Mouse (Mus musculus) Patski (cell line): ENCODE results near the gene Atpaf1. TPM values are rescaled to one million over a fixed set of nuclear protein-coding genes. Genes with fewer than 3 reads are reported as not detected.

Experiments used
- ATAC-seq: fragments of 100-300 bp; one replicate; pipeline ENCODE4 v1.8.0; 2021
- CTCF ChIA-PET: fragments of 350-600 bp; sonication (Branson Sonifier 250); formaldehyde crosslinking; loops from one replicate; lab custom pipeline; 2022; ENCODE audit warnings: inconsistent platforms; lab: Charles Lee
- POLR2A ChIA-PET: fragments of 350-600 bp; sonication (Branson Sonifier 250); formaldehyde crosslinking; loops from one replicate; lab custom pipeline; 2022; ENCODE audit warnings: antibody characterized with exemption, inconsistent platforms; lab: Charles Lee
- DNase-seq: peaks from one replicate; pipeline ENCODE4 v3.0.0-alpha.2; 2011; ENCODE audit warnings: low read depth, low spot score
- H3K27me3 ChIP-seq: fragments of 371-371 bp; one replicate; pipeline ENCODE4 v1.5.1; 2021
- CTCF ChIP-seq: fragments of 100-300 bp; IDR thresholded peaks from one replicate; pipeline ENCODE4 v1.5.1; 2021
- in situ Hi-C: fragments of 300-500 bp; cut with MboI; formaldehyde crosslinking; loops from 3 replicates; pipeline ENCODE4 v1.11.1; 2018; ENCODE audit warnings: low pct_unique_long_range_greater_than_20kb, mixed read lengths
- polyA plus RNA-seq: library from polyadenylated mRNA; unstranded; gene quantifications from one replicate; pipeline ENCODE4 v1.2.3, GENCODE M21; 2021

Atpaf1 gene
- polyA plus RNA-seq, 1 experiment from 2014 or later = 28.5 TPM

DNA sequence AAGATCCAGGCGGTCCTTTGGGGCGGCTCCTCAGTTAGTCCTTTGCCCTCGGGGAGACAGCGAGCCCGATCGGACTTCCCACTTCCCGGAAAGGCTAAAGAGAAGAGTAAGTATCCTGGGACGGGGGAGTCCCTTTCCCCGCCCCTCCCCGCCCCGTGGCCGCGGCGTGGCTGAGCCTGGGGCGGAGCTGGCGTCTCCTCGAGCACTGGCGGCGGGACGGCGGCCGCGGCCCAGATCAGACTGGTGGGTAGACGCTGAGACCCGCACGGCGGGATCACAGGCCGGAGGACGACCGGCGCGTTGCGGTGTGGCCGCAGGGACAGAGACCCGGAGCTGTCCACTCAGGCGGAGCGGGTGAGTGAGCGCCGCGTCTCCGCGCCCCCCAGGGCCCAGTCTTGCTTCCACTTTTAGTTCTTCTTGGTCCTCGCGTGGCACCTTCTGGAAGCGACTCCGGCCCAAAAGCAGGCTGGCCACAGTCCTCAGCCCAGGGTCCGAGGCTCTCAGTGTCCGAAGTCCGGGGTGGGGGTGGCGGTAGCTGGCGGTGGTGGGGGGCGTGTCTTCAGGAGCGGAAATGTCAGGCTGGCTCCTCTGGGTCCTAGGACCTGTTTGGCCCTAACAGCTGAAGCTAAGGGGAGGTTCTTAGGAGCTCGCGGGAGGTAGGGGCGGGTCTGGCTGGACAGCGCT is 43.4 kb downstream of the Atpaf1 start, which contains the start of gene Mob3c:
Mob3c (plus strand) TSS at position 205 of the 684 bp plus-strand sequence.
- DNase-seq (no peak), ATAC-seq (peak; percentile 93)
- ChIA-PET POLR2A (interaction anchor here (2.2 to 2.4 kb wide), 2 partner anchors 11 to 43 kb away, joined by 9 to 11 read pairs; partner anchors contain the start of genes Atpaf1 and Mknk1), CTCF (interaction anchor here (0.9 kb wide), 1 partner anchor 12 kb away, joined by 3 read pairs; no protein-coding TSS in a partner anchor)
- no peaks in the 10 kb centered on the region for H3K27me3 ChIP-seq
- no peak for TF ChIP-seq CTCF
- in situ Hi-C loops = no loop called here

DNA sequence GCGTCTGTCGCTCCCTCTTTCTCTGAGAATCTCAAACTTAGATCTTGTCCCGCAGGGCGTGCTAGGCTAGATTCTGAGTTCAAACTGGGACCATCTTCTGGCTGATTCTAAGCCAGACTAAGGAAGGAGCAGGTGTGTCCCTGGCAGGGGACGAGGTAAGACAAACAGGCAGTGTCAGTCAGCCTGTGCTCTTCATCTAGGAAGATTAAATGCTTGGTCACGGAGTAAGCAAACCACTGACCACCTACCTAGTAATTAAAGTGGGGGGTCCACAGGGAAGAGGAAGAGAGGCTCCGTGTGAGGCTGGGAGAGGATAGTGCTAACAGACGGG is 43.9 kb downstream of the Atpaf1 start:
- ChIA-PET POLR2A (interaction anchor here (2.2 to 2.4 kb wide), 2 partner anchors 11 to 44 kb away, joined by 9 to 11 read pairs; partner anchors contain the start of genes Atpaf1 and Mknk1), CTCF (interaction anchor here (2.5 kb wide), 1 partner anchor 11 kb away, joined by 7 read pairs; the partner anchor contains the start of gene Mknk1)
- no peak for ATAC-seq
- TF ChIP-seq CTCF = no peak
- in situ Hi-C loops = no loop called here
- no peak for DNase-seq
- no peaks in the 10 kb centered on the region for H3K27me3 ChIP-seq

- no peak for TF ChIP-seq CTCF
- POLR2A ChIA-PET = no interaction called here
- CTCF ChIA-PET = interaction anchor here (2.5 kb wide), 1 partner anchor 9 kb away, joined by 7 read pairs; the partner anchor contains the start of gene Mknk1
- no peak for DNase-seq
- in situ Hi-C loops = no loop called here
- H3K27me3 ChIP-seq = no peaks in the 10 kb centered on the region
- no peak for ATAC-seq
These were observed 45.9 kb downstream of the Atpaf1 start for GRCm38 (mm10) chr4:115830491-115830890.

DNA sequence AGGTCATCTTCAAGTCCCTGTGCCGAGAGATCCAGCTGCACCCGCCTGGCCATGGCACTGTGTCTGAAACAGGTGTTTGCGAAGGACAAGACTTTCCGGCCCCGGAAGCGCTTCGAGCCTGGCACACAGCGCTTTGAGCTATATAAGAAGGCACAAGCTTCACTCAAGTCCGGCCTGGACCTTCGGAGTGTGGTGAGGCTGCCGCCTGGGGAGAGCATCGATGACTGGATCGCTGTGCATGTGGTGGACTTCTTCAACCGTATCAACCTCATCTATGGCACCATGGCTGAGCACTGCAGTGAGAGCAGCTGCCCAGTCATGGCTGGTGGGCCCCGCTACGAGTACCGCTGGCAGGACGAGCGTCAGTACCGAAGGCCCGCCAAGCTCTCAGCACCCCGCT is 46.6 kb downstream of the Atpaf1 start:
- no peak for TF ChIP-seq CTCF
- CTCF ChIA-PET = no interaction called here
- ATAC-seq = no peak
- in situ Hi-C loops = no loop called here
- POLR2A ChIA-PET = no interaction called here
- DNase-seq = no peak
- H3K27me3 ChIP-seq = no peaks in the 10 kb centered on the region

DNA sequence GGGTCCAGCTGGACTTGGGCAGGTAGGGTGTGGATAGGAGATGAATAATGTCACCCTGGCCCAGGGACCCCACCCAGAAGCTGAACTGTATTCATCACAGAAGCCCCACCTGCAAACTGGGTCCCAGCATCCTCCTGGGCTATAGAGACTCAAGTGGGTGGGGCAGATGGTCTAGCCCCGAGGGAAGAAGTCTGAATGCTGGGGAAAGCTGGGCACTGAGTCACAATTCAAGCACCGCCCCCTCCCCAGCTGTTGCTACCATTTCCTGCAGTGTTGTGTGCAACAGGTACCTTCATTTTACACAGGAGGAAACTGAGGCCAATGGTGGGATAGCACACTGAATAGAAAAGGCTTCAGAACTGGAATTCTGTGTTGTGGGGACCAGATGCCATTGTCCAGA is 47.4 kb downstream of the Atpaf1 start:
- no peak for DNase-seq
- no peak for TF ChIP-seq CTCF
- ChIA-PET POLR2A (no interaction called here), CTCF (no interaction called here)
- in situ Hi-C loops = no loop called here
- H3K27me3 ChIP-seq = no peaks in the 10 kb centered on the region
- no peak for ATAC-seq

- no peak for ATAC-seq
- POLR2A ChIA-PET = no interaction called here
- no peaks in the 10 kb centered on the region for H3K27me3 ChIP-seq
- TF ChIP-seq CTCF = no peak
- CTCF ChIA-PET = no interaction called here
- DNase-seq = no peak
- in situ Hi-C loops = loop anchor here (5.0 kb wide), 1 partner anchor 93 kb away; no protein-coding TSS in a partner anchor
These were observed 51.0 kb downstream of the Atpaf1 start for GRCm38 (mm10) chr4:115835576-115835975.

DNA sequence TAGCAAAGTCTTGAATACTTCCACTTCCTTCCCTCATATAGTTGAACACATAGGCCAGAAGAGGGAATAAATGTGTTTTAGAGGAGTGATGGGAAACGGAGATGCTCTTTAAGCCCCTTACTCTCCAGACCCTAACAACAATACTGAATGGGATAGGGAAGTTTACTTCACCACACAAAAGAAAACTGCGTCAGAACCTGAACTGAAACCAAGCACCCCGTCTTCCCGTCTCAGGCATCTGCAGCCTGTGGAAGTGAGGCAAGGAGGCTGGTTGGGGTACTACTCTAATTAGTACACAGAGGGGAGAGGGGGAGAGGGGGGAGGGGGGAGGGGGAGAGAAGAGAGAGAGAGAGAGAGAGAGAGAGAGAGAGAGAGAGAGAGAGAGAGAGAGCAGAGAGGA is 53.6 kb downstream of the Atpaf1 start:
- ChIA-PET CTCF (no interaction called here), POLR2A (interaction anchor here (1.8 kb wide), 1 partner anchor 10 kb away, joined by 9 read pairs; the partner anchor contains the start of gene Mob3c)
- no peaks in the 10 kb centered on the region for H3K27me3 ChIP-seq
- no peak for ATAC-seq
- no peak for DNase-seq
- TF ChIP-seq CTCF = no peak
- in situ Hi-C loops = loop anchor here (5.0 kb wide), 1 partner anchor 96 kb away; no protein-coding TSS in a partner anchor

GRCm38 (mm10) chr4:115838696-115839641 is 54.4 kb downstream of the Atpaf1 start, which contains the start of gene Mknk1:
TSS of gene Mknk1 (plus strand) at chr4:115839198.
- DNase-seq (no peak), ATAC-seq (peak; percentile 89)
- no peaks in the 10 kb centered on the region for H3K27me3 ChIP-seq
- TF ChIP-seq CTCF = no peak
- in situ Hi-C loops = loop anchor here (5.0 kb wide), 1 partner anchor 97 kb away; no protein-coding TSS in a partner anchor
- POLR2A ChIA-PET = interaction anchor here (1.8 kb wide), 1 partner anchor 10 kb away, joined by 9 read pairs; the partner anchor contains the start of gene Mob3c
- CTCF ChIA-PET = interaction anchor here (0.9 to 1.3 kb wide), 3 partner anchors 9 to 105 kb away, joined by 3 to 7 read pairs (median 4); partner anchors contain the start of gene Efcab14

GRCm38 (mm10) chr4:115839956-115840355 is 55.3 kb downstream of the Atpaf1 start:
- POLR2A ChIA-PET = interaction anchor here (1.8 kb wide), 1 partner anchor 11 kb away, joined by 9 read pairs; the partner anchor contains the start of gene Mob3c
- DNase-seq = no peak
- no peak for ATAC-seq
- in situ Hi-C loops = loop anchor here (5.0 kb wide), 1 partner anchor 98 kb away; no protein-coding TSS in a partner anchor
- CTCF ChIA-PET = interaction anchor here (0.9 to 1.3 kb wide), 6 partner anchors 10 to 108 kb away, joined by 3 to 7 read pairs (median 3); partner anchors contain the start of genes Efcab14 and Mob3c
- TF ChIP-seq CTCF = no peak
- H3K27me3 ChIP-seq = no peaks in the 10 kb centered on the region

DNA sequence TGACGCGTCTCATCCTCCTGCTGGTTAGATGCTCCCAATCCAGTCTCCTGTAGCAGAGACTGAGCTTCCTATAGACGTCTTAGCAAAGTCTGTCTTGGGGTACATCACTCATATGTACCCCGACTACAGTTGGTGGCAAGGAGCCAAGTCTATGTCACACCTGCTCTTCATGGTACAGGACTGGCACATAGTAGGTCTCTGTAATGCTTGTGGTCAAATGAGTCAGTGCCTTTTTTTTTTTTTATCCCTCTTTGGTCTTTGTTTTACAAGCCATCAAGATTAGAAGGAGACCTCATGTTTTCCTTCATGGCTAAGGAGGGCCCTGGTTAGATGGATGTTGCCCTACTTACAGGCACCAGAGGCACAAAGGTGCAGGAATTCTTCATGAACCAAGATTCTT is 56.2 kb downstream of the Atpaf1 start:
- POLR2A ChIA-PET = interaction anchor here (1.2 kb wide), 1 partner anchor 28 kb away, joined by 3 read pairs; no protein-coding TSS in a partner anchor
- H3K27me3 ChIP-seq = no peaks in the 10 kb centered on the region
- CTCF ChIA-PET = interaction anchor here (1.0 to 1.2 kb wide), 2 partner anchors 13 to 109 kb away, joined by 3 read pairs; partner anchors contain the start of gene Mob3c
- in situ Hi-C loops = no loop called here
- no peak for TF ChIP-seq CTCF
- DNase-seq = no peak
- ATAC-seq = no peak
